Mouse (Mus musculus) T-cell, adult 2 months (primary cell): ENCODE measurements around the gene Scaf8.

Experiments
- DNase-seq: peaks from one replicate; pipeline ENCODE4 v3.0.0; 2022; ENCODE audit warnings: low spot score

Gene Scaf8

DNA sequence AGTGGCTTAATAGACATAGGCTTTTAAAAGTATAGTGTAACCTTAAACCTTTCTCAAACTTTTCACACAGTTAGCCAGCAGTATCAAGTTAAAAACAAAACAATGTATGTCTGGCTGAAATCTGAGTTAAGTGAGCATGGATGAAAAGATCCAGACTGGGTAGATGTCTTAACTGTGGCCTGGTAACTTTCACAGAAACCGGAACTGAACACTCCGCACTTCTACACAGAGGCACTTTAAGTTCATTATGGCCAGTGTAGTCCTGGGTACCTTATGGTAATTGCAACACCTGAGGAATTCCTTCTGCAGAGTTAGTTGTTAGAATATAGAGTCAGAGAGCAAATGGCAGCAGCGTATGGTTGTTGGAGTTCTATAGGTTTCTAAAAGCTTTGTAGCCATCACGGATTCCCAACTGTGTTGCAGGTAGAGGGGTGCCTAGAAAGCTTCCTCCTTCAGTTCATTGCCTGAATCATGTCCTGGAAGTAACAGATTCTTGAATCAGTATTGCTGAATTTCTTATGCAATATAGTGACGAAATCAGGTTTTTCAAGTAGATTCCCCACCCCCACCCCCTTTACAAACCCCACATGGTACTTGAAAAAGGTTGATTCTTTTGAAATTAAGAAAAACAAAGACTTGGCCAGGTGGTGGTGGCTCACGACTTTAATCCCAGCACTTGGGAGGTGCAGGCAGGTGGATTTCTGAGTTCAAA, 92.9 kb downstream of the Scaf8 start:
- no peak for DNase-seq

DNA sequence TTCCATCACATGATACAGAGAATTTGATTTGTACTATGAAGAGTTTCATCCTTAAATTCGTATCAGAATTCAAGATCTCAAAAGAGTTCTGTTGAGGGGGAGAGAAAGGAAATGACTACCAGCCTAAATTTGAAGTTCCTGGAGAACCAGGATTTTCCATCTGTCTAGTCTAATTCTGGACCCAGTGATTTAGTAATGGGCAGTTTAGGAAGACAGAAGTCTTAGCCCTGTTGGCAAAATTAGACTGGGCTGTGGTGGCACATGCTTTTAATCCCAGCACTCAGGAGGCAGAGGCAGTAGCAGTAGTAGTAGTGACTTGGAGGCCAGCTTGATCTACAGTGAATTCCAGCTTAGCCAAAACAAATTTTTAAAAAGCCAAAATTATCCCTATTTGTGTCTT, 93.7 kb downstream of the Scaf8 start:
- no peak for DNase-seq

DNA sequence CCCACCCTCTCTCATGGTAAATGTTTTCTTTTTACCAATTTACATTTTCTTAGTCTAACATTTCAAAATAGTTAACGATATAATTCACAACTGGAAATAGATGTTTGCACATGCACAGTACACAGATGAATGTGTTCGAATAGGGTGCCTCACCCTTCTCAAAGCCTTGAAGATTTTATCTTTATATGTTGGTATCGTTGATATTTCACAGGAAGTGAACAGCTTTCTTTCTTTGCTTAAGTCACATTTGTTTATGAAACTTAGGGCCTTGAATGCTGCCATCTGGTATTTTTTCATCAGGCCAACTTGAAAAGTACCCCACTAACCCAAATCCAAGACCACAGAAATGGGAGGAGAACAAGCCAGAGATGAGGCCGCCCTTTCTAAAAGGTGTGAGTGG, 94.8 kb downstream of the Scaf8 start:
- DNase-seq = no peak

DNA sequence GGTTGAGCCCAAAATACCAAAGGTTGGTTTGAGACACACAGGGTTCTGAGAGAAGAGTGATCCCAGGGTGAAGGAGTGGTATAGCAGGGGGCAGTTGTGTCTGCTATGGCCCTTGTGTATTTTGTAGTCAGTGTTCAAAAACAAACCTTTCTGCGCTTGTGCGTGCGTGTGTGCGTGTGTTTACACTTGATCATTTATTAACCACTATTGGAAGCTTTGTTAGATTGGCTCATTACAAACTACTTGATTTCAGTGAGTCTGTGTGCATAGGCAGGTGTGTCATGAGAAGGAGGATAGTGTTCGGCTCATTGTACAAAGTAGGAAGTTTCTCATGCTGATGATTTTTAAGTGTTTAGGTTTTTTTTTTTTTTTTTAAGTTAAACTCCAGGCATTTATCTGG, 95.4 kb downstream of the Scaf8 start:
- no peak for DNase-seq

DNA sequence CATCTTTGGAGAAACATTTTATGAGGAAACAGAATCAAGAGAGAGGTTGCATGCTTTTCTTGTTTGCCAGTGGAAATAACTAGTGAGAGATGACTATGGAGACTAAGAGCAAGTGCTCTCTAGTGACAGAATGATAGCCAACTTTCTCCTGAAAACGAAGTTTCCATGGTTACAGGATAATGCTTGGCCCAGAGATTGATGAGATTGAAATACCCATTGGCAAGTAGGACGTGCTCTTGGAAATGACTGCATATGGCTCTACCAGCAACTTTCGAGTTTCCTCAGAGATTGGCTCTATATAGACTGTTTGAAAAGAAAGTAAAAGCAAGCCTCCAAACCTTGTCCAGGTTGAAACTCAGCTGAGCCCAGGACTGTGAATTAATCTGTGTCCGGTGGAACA, 97.3 kb downstream of the Scaf8 start:
- DNase-seq = no peak

DNA sequence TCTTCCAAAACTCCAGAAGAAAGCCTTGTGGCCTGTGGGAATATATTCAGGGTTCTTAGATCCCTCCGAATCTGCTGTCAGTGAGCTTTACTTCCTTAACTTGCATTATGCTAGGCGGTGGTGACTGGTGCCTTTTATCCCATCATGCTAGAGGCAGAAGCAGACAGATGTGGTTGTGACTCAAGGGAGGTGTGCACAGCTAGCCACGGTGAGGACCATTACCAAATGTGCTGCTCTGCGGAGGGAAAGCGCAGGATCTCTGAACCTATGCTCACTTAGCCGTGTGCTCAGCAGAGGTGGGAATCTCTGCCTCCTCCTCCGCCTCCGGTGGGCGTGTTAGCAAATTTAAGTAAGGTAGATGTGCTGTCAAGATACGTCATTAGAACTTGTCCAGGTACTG, 98.1 kb downstream of the Scaf8 start:
- no peak for DNase-seq

DNA sequence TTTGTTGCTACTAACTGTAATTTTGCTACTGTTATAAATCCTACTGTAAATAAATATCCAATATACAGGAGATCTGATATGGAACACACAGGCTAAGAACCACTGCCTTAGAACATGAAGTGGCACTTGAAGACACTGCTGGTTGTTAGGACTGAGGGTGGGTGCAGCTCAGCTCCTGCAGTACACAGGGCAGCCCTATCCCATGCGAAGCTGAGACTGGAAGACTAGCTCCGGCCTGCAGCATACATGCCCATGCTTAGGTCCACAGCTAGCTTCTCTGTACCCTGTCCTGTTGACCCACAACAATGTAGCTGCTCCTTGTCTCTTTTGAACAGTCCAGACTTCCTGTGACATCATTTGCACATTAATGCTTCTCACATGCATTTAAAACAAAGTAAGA, 100.1 kb downstream of the Scaf8 start:
- DNase-seq = no peak

DNA sequence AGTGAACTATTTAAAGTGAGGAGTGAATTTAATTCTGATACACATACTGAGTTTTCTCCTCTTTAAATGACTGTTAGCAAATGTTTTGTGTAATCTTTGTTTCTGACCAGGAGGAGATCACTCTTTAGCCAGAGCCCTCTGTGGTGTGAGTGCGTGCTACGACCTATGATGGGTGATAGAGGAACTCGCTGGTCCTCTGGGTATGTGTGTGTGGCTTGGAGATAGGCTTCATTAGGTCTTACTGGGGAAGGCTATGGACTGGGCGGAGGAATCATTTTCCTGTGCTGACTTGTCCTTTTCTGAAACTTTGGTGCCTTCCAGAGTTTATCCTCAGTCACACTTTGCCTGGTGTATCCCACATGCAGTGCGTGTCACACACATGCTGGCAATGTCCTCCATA, 102.3 kb downstream of the Scaf8 start:
- no peak for DNase-seq

DNA sequence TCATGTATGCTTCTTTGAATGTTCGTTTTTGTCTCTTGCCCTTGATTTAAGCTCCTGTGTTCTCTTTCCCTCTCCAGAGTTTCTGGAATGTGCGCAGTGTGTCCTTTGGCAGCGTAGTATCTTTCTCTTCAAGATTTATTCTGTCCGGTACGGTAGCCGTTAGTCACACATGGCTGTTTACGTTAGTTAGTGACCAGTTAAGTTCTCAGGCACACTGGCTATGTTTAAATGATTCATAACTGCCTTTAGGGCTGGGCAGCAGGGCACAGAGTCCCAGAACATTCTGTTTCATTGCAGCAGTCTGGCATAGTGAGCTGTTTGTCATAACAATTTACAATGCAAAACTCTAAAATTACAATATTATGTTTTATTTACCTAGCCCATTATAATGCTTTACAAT, 103.6 kb downstream of the Scaf8 start:
- DNase-seq = no peak

DNA sequence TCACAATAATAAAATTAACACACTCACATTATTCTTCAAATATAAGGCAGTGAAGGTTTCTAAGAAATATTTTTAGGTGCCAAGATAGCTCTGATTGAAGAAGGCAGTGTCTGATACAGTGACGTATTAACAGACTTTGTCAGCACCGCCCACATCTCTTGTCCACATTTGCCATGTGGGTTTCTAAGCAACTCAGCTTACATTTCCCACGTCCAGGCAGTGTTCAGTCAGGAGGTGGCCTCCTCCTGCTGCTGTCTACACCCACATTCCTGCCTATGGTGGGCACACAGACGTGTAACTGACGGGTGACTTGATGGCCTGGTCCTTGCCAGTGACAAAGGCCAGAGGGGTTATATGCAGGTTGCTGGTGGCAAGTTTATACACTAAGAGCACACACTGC, 104.1 kb downstream of the Scaf8 start:
- no peak for DNase-seq

DNA sequence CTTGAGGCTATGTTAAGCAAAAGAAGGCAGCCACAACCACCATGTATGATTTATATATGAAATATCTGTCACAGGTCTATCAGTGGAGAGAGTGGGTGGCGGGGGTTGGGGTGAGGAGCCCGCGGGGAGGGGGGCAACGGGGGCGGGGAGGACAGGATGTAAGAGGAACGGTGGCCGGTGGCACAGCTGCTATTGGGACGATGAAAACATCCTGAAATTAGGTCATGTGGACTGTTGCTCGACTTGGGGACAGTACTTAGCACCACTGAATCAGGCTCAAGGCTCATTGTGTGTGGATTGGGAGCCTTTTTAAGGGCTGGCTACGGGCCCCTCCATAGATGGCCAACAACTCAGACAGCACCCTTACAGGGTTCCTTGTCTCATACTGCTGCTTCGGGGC, 105.4 kb downstream of the Scaf8 start:
- no peak for DNase-seq

DNA sequence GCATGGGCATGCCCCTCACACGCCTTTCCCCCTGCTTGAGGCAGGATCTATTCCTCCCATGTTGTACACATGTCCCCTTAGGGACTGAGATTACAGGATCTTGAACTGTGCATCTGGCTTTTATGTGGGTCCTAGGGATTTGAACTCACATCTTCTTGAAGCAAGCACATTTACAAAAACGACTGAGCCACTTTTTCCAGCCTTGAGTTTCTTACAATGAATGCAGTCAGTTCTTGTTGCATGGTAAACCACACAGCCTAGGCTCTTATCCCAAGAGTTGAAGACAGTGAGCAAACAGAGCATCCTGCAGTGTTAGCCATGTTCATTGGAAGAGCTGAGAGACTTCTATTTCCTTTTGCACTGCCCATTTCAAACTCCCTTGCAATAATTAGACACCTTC, 108.3 kb downstream of the Scaf8 start:
- no peak for DNase-seq

DNA sequence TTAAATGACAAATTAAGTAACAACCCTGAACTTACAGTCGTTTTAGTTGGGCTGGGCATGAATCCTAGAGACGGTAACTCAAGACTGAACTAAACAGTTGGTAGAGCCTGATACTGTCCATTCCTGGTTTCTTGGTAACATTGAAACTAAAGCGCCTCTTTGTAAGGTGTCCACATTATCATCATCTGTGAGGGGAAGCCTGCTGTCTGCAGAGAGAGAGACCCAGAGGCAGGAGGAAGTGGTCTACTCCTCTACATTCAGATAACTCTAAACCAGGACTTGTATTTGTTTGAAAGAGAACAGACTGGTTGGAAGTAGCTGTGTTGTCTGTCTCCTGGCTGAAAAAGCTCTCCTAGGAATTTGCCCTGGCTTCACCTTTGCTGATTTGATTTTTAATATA, 108.9 kb downstream of the Scaf8 start:
- DNase-seq = no peak

DNA sequence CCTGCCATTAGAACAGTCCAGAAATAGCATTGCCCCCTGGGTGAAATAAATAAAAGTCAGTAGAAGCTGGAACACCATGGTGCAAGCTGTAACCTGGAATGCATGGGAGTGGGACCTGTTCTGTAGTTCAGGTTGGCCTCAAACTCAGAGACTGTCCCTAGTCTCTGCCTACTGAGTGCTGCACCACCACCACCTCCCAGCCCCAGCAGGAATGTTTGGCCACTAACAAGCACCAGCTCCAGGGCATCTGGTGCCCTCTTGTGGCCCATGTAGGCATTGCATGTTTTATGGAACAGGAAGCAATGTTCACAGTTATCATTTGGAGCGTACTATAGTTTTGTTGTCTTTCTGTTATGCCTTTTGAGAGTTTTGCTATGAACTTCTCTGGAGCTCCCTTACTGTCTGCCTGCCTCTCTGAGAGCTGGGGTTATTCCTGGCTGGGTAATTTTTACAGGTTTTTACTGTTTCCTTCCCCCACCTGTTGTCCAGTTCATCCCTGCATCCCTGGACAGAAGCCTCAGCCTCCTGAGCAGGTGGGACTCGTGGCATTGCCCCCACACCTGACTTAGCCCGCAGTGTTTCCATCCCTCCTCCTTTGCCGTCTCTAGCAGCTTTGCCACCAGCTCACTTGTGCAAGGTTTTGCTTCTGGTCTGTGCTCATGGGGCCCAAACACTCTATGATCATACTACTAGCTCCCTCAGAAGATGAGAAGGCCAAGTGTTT, 109.8 kb downstream of the Scaf8 start:
- DNase-seq = peak; percentile 74

DNA sequence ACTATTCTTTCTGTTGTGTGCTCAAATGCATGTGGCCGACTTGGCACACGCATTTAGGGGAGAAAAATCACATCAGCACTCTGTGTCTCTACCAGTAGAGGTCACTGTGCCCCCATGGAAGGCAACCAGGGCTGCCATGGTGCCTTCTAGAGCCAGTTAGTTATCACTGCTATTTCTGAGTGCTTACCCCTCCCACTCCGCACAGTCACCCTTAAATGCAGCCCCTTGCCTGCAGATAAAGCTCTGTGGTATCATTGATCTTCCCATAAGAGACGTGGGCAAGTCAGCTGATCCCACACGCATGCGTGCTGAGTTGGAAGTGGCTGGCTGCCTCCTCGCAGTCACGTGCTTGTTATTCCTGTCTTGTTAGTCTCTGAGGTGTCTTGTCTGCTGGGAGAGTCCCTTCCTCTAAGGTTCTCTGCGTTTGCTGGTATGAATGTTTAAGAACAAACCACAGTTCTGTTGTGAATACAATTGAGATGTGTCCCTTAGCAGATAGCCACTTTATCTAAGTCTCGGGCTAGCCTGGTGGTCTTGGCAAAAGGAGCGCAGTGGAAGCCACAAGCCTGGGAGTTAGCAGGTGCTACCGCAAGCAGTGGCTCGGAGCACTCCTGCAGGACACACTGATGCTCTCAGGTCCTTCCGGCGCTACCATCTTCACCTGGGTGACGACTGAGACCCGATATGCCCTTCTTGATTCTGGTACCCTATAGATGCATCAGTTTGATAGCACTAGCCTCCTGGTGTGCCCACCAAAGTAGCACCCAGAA, 115.6 kb downstream of the Scaf8 start:
- DNase-seq = peak; percentile 36

DNA sequence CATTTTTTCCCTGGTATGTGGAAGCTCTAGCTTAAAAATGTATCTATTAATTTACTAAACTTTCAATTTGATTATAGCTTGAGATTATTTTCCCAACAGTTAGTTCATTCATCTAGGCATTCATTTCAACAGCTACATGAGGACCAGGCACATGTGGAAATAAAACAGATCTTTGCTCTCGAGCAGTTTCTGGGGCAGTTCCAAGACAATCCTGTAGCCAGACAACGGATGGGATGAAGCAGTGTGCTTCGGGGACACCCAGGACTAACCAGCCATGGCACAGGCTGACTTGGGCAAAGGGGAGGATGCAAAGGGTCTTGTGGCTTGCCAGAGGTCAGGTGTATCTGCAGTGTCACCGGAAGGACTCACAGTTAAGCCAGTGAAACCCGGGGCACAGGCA, 117.9 kb downstream of the Scaf8 start:
- no peak for DNase-seq

DNA sequence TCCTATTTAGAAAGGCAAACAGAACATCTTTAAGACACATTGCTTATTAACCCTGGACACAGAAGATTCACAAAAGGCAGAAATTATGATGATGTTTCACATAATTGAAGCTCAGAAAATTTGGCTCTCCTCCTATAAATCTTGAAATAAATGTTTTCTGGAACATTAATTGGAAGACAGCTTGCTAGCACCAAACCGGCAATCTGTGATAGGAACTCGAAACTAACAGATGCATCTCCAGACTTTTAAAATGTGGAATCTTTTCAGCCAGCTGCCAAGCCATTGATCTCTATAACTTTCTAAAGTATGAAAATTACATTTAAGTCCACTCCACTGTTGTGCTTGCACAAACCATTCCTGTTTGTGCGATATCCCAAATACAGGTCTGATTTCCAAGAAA, 128.9 kb downstream of the Scaf8 start:
- no peak for DNase-seq

DNA sequence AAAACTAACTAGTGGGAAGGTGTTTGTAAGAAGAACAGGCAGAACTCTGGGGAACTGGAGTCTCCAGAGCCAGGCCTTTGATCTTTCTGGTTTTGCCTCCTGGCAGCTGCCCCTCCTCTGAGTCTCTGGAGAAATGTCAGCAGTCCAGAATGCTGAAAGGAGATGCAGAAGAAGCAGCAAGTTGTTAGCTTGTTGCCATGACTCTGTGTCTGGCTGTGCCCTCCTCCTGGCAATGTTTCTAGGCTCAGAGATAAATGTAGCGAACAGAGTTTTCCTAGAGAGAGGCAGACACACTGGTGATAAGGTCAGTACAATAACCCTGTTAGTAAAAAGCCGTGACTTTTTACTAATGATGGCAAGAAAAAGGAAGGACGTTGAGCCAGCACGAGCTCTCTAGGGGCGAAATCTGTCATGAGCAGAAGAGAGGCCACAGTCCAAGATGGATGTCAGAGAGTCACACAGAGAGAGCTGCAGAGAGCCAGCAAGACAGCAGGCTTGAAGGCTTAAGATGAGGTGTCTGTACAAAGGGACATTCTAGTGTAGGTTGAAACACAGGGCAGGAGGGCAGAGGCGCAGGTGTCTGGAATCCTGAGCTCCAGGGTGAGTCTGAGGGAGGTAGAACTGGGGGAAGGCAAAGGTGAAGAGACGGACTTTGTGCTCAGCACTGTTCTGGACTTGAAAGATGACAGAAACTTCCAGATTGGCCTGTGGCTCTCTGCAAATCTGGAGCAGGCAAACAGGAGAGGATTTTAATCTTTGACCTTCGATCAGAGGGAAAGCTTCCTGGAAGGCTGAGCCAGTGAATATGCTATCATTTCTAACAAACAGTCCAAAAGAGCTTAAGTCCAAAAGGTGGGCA, 130.3 kb downstream of the Scaf8 start:
- no peak for DNase-seq

DNA sequence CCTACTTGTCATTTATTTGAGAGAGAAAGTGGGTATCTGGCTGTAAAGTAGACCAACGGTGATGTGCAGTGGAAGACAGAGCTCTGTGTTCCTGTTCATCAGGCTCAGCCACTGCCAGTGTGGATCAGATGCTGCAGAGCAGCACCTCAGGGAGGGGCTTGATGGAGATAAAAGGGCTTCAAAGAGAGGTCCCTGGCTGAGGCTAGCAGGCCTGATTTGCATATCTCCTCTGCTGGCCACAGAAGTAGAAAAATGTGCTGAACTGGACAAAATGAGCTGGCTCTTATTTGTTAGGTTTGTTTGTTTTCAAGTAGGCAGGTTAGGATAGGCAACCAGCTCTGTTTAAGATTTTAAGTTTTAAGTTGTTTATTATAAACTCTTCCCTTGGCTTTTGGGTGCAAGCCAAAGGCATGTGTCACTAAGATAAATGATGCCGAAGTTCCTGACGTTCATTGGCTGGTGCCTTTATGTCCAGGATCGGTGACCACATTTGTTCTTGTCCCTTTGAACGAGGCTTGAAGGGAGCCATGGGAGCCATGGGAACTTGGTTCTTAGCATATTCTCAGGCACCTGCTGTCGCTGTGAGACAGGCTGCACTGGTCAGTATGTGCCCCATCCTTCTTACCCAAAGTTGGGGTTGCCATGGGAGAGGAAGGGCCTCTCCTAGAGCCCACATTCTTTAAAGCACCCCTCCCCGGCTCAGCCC, 132.0 kb downstream of the Scaf8 start:
- DNase-seq = no peak
